Mouse (Mus musculus): Measurements from ENCODE around the gene Cd163l1.

Cd163l1 gene

DNA sequence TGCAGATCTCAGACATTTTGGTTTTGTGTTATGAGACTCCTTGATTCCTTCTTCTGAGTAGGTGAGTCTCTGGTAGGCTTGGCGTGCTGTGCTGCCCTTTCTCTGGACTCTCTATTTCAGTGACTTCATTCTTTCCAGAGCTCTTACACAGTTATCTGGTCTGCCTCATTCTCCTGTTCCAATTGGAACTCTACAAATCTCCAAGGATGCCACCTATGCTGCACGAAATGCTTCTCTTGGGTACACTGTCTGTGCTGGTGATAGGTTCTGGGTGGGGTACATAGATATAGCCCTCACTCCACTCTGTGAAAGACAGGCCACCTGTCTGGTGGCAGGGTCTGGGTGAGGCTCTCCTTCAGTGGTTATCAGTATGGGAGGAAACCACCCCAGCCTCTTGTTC lies at the start of gene Cd163l1:
TSS of gene Cd163l1 (plus strand) at position 301 of the 400 bp plus-strand sequence.
- DNase-seq (ENCODE audit: low read depth, low spot score): no peak

- no peak for DNase-seq (ENCODE audit: low read depth, low spot score)
These were observed 48.7 kb upstream of the Cd163l1 start for GRCm38 (mm10) chr7:140169386-140169785.

GRCm38 (mm10) chr7:140170863-140171262 lies 47.2 kb upstream of the Cd163l1 start:
- DNase-seq (ENCODE audit: low read depth, low spot score): no peak

DNA sequence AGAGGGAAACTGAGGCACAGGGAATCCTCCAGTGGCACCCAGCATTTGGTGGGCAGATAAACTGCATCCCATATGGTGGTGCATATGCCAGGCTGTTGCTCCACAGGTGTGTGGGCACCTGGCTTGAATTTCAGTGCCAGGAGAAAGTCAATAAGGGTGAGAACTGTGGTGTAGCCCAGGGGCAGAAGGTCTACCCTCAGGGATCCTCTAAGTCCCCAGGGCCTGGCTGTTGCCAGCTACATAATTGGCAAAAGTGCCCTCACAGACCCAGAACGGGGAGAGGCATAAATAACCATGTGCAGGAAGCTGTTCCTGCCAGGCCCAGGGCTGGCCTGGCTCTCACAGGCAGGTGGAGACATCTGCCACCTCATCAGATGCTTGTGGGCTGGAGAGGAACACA lies 45.1 kb upstream of the Cd163l1 start, which contains the start of gene Olfr523:
TSS of gene Olfr523 (plus strand) at position 282 of the 400 bp plus-strand sequence.
- DNase-seq (ENCODE audit: low read depth, low spot score): no peak

- DNase-seq (ENCODE audit: low read depth, low spot score): no peak
These were observed 38.9 kb upstream of the Cd163l1 start for GRCm38 (mm10) chr7:140179176-140179575.

- no peak for DNase-seq (ENCODE audit: low read depth, low spot score)
These were observed 37.4 kb upstream of the Cd163l1 start for GRCm38 (mm10) chr7:140180692-140181091.

DNA sequence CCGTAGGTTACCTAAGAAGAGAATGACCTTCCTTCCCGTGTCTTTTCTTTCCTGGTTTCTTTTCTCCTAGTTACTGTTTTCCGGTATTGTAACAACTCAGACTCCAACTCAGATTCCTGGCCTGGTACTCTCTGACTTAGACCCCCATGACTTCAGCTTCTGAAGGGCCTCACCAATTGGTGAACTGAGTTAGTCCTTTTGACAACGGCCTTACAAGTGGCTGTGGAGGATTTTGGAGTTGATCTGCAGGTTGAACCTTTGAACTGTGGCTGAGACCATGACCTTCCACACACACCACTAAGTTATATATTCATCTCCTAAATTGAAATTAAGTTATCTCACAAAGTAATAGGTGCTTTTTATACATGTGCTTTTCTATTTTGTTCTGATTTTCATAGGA lies 33.9 kb upstream of the Cd163l1 start:
- no peak for DNase-seq (ENCODE audit: low read depth, low spot score)

DNA sequence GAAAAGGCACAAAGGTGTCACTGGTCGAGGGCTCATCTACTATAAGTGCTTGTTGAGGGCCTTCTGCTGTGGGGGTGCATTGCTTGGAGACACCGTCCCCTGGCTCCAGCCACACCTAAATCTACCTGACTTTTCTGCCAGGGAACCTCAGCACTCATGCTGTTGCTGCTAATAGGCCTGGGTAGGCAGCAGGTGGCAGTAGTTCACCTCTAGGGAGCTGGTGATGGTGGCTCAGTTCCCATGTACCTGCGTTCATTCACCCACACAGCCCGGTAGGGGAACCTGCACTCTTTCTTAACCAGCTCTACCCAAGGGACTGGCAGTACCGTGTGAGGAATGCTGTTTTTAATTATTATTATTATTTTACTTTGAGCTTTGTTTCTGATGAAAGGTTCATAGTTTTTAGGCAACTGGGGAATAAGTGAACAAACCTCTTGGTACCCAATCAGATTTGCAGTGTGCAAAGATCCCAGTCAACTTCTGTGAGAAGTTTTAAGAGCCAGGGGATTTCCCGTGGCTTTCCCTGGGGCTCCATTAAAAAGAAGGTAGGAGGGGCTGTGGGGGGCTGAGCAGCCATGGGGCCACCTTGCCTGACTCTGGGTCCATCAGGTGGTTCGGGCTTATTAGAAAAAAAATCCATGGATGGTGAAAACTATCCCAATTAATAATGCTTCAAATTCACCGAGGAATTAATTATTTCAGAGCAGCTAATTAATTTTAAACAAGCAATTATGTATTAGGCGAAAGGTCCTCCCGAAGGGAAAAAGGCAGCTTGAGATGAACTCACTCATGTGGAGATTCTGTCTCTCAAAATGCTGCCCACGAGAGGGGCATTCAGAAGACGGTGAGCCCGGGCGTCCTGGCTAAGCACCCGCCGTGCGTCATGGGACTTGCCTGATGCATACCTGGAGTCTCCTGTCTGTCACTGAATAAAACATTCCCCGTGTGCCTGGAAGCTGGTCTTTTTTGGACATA lies 31.1 kb upstream of the Cd163l1 start:
- DNase-seq (ENCODE audit: low read depth, low spot score): no peak

DNA sequence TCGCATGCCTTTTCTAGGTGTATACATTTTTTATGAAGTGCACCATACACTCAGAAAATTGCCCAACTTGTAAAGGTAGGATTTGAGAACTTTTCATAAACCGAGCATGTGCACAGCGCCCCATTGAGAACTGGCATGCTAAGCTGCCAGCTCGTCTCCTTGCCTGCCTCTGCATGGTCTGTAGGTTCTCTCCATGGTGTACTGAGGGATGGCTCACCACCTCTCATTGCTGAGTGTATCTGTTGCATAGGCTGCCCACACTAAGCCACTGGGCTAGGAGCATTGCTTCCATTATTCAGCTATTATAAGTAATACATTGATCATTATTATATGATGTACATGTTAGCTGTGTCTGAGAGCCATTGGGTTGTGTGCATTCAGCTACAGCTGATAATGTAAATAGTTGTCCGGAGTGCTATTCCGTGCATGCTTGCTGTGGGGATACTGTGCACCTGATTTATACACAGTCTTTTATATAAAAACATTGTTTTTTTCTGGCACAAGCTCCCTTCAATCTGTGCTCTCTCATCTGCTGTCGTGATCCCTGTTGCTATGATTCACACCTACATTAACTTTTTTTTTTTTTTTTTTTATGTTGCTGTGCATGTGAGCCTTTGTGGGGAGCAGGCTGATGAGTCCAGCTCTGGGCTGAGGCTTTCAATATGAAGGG lies 30.2 kb upstream of the Cd163l1 start:
- DNase-seq (ENCODE audit: low read depth, low spot score): no peak

DNA sequence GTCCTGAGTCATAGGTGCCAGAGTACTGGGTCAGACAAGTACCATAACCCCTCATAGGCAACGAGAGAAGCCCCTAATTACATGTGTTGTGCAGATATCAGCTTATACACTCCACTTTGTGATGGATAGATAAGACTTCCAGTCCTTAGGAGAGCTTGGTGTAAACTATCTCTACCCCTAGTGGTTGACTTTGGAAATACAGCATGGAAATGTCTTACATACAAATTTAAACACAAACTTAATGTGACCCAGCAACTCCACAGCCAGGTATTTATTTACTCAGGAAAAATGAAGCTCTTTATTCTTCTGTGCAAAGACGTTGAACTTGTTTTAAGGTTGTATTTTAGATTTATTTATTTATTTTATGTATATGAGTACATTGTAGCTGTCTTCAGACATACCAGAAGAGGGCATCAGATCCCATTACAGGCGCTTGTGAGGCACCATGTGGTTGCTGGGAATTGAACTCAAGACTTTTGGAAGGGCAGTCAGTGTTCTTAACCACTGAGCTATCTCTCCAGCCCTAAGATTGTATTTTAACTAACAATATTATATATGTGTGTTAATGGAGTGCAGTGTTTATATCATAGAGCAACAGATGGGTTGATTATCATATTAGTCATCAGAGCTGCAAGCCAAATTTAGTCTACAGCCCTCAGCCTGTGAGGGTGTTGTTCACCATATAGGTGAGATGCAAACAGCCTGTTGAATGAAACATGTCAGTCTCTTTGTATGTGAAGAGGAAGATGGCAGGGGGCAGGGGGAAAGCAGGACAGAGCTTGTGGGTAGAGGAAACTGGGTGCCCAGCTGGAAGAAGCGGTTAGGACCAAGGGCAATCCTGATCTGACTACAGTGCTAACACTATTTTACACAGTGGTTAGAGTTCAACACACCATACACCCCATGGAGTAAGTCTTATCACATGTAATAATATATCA lies 29.4 kb upstream of the Cd163l1 start:
- DNase-seq (ENCODE audit: low read depth, low spot score): peak; percentile 13

DNA sequence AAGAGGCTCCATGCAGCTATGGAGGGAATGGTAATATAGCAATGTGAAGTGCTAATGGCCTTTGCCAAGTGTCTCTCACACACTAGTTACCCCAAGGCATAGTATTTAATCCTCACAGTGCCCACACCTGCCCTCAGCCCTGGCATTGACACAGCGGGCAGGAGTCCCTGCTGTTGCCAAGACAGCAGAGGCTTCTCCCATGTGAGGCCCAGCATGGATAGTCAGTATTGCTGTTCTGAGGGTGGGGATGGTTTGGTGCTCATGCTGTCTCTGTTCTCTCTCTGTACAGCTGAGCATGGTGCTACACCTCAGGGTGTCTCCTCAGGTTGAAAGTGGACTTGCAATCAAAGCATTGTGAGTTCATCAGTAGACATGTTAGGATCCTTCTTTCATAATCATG lies 27.6 kb upstream of the Cd163l1 start:
- no peak for DNase-seq (ENCODE audit: low read depth, low spot score)

GRCm38 (mm10) chr7:140192445-140192844 lies 25.6 kb upstream of the Cd163l1 start:
- no peak for DNase-seq (ENCODE audit: low read depth, low spot score)

DNA sequence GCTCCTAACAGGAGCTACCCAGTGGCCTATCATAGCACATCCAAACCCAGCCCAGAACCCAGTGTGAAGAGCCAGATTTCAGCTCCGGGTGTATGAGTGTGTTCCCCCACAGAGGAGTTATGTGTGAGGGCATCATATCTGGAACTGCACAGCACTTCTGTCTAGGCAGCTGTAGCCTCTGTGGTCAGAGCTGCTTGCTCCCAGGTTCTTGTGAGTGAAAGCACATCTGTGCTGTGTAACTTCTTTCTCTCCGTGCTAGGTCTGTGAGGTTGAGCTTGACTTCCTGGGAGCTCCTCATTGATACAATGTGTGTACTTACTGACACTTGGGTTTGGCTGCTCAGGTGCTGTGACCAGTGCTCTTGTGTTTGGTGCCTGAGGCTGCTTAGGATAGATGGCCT lies 25.2 kb upstream of the Cd163l1 start:
- no peak for DNase-seq (ENCODE audit: low read depth, low spot score)

DNA sequence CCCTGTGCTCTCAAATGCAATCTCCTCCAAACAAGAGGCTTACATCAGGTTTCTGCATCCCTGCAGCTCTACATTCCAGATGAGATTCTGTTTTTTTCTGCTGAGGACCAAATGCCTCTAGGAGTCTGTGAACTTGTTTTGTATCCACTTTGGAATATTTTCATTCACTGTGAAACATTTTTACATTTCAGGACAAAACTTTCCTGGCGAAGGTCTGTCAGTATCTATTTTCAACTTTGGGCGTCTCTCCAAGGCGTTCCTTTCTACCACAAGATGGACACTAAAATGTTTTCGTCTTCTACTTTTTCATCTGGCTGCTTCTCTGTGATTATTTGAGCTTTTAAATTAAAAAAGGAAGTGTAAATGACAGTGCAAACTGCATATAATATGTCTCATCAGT lies 24.0 kb upstream of the Cd163l1 start:
- no peak for DNase-seq (ENCODE audit: low read depth, low spot score)

- DNase-seq (ENCODE audit: low read depth, low spot score): no peak
These were observed 22.1 kb upstream of the Cd163l1 start for GRCm38 (mm10) chr7:140196002-140196401.

DNA sequence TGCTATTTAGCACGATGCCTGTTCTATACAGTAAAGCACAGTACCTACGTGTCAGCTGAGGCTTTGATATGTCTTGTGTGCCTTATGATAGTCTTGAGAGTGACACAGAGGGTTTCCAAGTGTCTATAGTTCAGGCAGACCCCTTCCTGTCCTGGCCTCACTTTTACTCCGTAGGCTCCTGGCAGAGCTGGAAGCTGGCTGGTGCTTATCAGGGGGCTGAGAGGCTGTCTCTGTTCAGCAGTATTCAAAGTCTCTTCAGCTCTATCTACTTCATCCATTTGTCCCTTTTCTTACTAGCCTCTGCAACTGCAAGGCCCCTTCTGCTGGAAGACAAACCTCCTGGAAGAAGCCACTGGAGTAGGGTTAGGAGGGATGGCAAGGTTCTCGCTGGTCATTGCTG lies 17.0 kb upstream of the Cd163l1 start:
- no peak for DNase-seq (ENCODE audit: low read depth, low spot score)

- DNase-seq (ENCODE audit: low read depth, low spot score): no peak
These were observed 12.2 kb upstream of the Cd163l1 start, which contains the start of gene Olfr524 for GRCm38 (mm10) chr7:140205864-140206263. TSS of gene Olfr524 (minus strand) at chr7:140205964.

- no peak for DNase-seq (ENCODE audit: low read depth, low spot score)
These were observed 11.2 kb upstream of the Cd163l1 start for GRCm38 (mm10) chr7:140206904-140207303.

DNA sequence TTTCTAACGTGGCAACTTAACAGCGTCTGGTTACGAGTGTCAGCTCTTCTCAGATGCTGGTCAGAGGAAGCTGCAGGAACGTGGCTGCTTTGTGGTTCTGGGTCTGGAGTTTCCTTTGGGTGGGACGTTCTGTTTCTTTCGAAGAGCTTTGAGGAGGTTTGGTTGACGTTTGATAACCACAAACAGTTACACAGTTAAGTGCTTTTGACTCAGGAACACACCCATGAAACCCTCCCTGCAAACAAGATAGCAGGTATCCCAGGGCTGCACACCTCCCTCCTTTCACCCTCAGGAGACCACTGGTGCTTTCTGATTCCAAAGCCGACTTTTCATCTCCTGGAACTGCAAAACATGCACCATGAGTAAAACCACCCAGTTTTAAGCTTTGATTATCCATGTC lies 9.9 kb upstream of the Cd163l1 start:
- DNase-seq (ENCODE audit: low read depth, low spot score): no peak

DNA sequence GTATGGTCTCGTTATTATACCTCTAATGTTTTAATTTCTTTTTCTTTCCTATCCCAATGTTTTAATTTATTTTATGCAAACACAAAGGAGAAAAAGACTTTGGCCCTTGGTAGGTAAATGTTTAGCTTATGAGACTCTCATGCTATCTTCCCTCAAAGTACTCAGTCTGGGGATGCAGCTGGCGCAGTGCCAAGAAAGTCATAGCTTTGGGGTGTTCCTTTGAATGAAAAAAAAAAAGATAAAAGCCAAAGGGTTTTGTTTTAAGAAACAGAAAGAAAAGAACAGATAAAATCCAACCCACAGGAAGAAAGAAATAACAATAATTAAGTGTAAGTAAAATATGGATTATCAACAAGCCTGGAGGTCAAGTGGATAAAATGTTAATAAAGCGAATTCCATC lies 9.4 kb upstream of the Cd163l1 start:
- no peak for DNase-seq (ENCODE audit: low read depth, low spot score)

DNA sequence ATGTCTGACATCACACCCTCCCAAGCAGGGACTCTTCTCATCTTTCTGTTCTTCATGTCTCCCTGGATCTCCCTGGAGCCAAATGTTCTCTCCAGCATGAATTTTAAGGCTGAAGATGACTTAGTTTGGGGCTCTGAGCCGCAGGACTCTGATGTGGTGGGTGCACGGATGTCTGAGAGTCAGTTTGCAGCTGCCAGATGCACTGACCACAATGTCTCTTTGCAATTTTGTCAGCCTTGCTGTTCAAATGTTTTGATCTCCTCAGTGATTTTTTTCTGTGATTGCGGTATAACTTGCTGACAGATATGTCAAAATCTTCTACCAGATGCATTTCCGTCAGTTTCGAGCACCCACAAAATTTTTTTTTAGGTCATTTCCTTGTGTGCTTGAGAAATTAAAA lies 4.2 kb upstream of the Cd163l1 start:
- DNase-seq (ENCODE audit: low read depth, low spot score): no peak

- DNase-seq (ENCODE audit: low read depth, low spot score): no peak
These were observed 1.2 kb downstream of the Cd163l1 start for GRCm38 (mm10) chr7:140219268-140219667.

All from c-Kit-negative CD71-positive TER-119-positive erythroid progenitor cells, embryonic 14.5 days (primary cell).